Mouse (Mus musculus) MEL (cell line): Measurements from ENCODE around the gene E4f1. TPM values are rescaled to one million over a fixed set of nuclear protein-coding genes. Genes with fewer than 3 reads are reported as not detected.

ENCODE experiments used
- DNase-seq: peaks from one replicate; pipeline ENCODE4 v3.0.0; 2011; ENCODE audit warnings: low read depth, low spot score
- H3K27ac ChIP-seq: 2 replicates; pipeline ENCODE4 v1.5.1; 2012; ENCODE audit warnings: low read depth, mild to moderate bottlenecking, control low read depth, low read length, moderate library complexity; ENCODE audit not compliant: control insufficient read depth
- H3K27me3 ChIP-seq, 2 experiments: fragments of 150-350 bp in 1 of 2; sonication (generic) in 1 of 2; 2 replicates each; pipeline ENCODE4 v1.6.1; 2012; ENCODE audit warnings: low read length in 2 of 2, mild to moderate bottlenecking in 2 of 2, improper control_type of control experiment in 1 of 2, moderate library complexity in 1 of 2; ENCODE audit not compliant: insufficient read depth in 2 of 2, control insufficient read depth in 1 of 2
- H3K36me3 ChIP-seq, 2 experiments: 2 replicates each; pipeline ENCODE4 v1.6.1; 2012 to 2014; ENCODE audit warnings: low read length in 2 of 2, improper control_type of control experiment in 1 of 2, inconsistent platforms in 1 of 2, mild to moderate bottlenecking in 1 of 2; ENCODE audit not compliant: insufficient read depth in 2 of 2, control insufficient read depth in 1 of 2
- H3K4me1 ChIP-seq, 2 experiments: fragments of 150-350 bp in 1 of 2; sonication (generic) in 1 of 2; 2 replicates each; pipeline ENCODE4 v1.6.1; 2012; ENCODE audit warnings: low read length in 2 of 2, improper control_type of control experiment in 1 of 2, mild to moderate bottlenecking in 1 of 2; ENCODE audit not compliant: insufficient read depth in 2 of 2, control insufficient read depth in 1 of 2
- H3K4me3 ChIP-seq, 2 experiments: fragments of 150-350 bp in 1 of 2; sonication (generic) in 1 of 2; 2 replicates each; pipeline ENCODE4 v1.5.1; 2012; ENCODE audit warnings: low read depth in 2 of 2, low read length in 2 of 2, mild to moderate bottlenecking in 2 of 2, moderate library complexity in 2 of 2, control low read depth in 1 of 2, improper control_type of control experiment in 1 of 2; ENCODE audit not compliant: control insufficient read depth in 1 of 2, insufficient read depth in 1 of 2
- H3K79me2 ChIP-seq: 2 replicates; pipeline ENCODE4 v1.6.1; 2012; ENCODE audit warnings: mild to moderate bottlenecking, low read length, moderate library complexity; ENCODE audit not compliant: control insufficient read depth, poor library complexity, insufficient read depth
- H3K9ac ChIP-seq: 2 replicates; pipeline ENCODE4 v1.6.1; 2012; ENCODE audit warnings: low read depth, mild to moderate bottlenecking, control low read depth, low read length, moderate library complexity; ENCODE audit not compliant: control insufficient read depth, poor library complexity, severe bottlenecking
- H3K9me3 ChIP-seq: fragments of 150-350 bp; sonication (generic); replicated peaks from 2 replicates; pipeline ENCODE4 v1.6.1; 2012; ENCODE audit warnings: mild to moderate bottlenecking, low read length, improper control_type of control experiment, moderate library complexity; ENCODE audit not compliant: insufficient read depth
- CHD1 ChIP-seq: IDR thresholded peaks from 2 replicates; pipeline ENCODE4 v1.6.1; 2012; ENCODE audit warnings: low read depth, mild to moderate bottlenecking, inconsistent platforms, low read length, improper control_type of control experiment
- CHD2 ChIP-seq: IDR thresholded peaks from 2 replicates; pipeline ENCODE4 v1.6.1; 2011; ENCODE audit warnings: low read length, improper control_type of control experiment
- E2F4 ChIP-seq: IDR thresholded peaks from 2 replicates; pipeline ENCODE4 v1.6.1; 2011; ENCODE audit warnings: low read depth, low read length, improper control_type of control experiment, borderline replicate concordance
- GATA1 ChIP-seq: IDR thresholded peaks from 2 replicates; pipeline ENCODE4 v1.6.1; 2011; ENCODE audit warnings: low read depth, low read length, improper control_type of control experiment
- JUND ChIP-seq: IDR thresholded peaks from 2 replicates; pipeline ENCODE4 v1.6.1; 2011; ENCODE audit warnings: low read depth, mild to moderate bottlenecking, improper control_type of control experiment, low read length
- KAT2A ChIP-seq: conservative IDR thresholded peaks from 2 replicates; pipeline ENCODE4 v1.6.1; 2012; ENCODE audit warnings: low read depth, low read length, improper control_type of control experiment, inconsistent platforms
- MAX ChIP-seq: IDR thresholded peaks from 2 replicates; pipeline ENCODE4 v1.6.1; 2011; ENCODE audit warnings: low read length, improper control_type of control experiment
- MYC ChIP-seq: IDR thresholded peaks from 2 replicates; pipeline ENCODE4 v1.6.1; 2011; ENCODE audit warnings: low read depth, mild to moderate bottlenecking, low read length, improper control_type of control experiment, moderate library complexity
- NELFE ChIP-seq: IDR thresholded peaks from 2 replicates; pipeline ENCODE4 v1.6.1; 2011; ENCODE audit warnings: low read depth, low read length, improper control_type of control experiment
- NRF1 ChIP-seq: IDR thresholded peaks from 2 replicates; pipeline ENCODE4 v1.6.1; 2014; ENCODE audit warnings: low read depth, mild to moderate bottlenecking, inconsistent platforms, low read length, improper control_type of control experiment, moderate library complexity; ENCODE audit not compliant: poor library complexity, insufficient read depth, severe bottlenecking
- POLR2AphosphoS2 ChIP-seq: IDR thresholded peaks from 2 replicates; pipeline ENCODE4 v1.6.1; 2011; ENCODE audit warnings: low read length, improper control_type of control experiment
- POLR2AphosphoS5 ChIP-seq: IDR thresholded peaks from 2 replicates; pipeline ENCODE4 v1.6.1; 2012; ENCODE audit warnings: low read depth, borderline replicate concordance, mild to moderate bottlenecking, inconsistent platforms, low read length, moderate library complexity, mixed read lengths
- RAD21 ChIP-seq: IDR thresholded peaks from 2 replicates; pipeline ENCODE4 v1.6.1; 2011; ENCODE audit warnings: mild to moderate bottlenecking, low read depth, low read length, improper control_type of control experiment
- RCOR1 ChIP-seq: IDR thresholded peaks from 2 replicates; pipeline ENCODE4 v1.6.1; 2012; ENCODE audit warnings: low read depth, mild to moderate bottlenecking, inconsistent platforms, low read length, improper control_type of control experiment
- SMC3 ChIP-seq: IDR thresholded peaks from 2 replicates; pipeline ENCODE4 v1.6.1; 2011; ENCODE audit warnings: low read depth, low read length, improper control_type of control experiment
- TAL1 ChIP-seq: IDR thresholded peaks from 2 replicates; pipeline ENCODE4 v1.6.1; 2012; ENCODE audit warnings: mild to moderate bottlenecking, inconsistent platforms, low read length, moderate library complexity, mixed read lengths
- TCF12 ChIP-seq: IDR thresholded peaks from 2 replicates; pipeline ENCODE4 v1.6.1; 2014; ENCODE audit warnings: low read depth, mild to moderate bottlenecking, inconsistent platforms, low read length, improper control_type of control experiment, moderate library complexity
- UBTF ChIP-seq: IDR thresholded peaks from 2 replicates; pipeline ENCODE4 v1.6.1; 2012; ENCODE audit warnings: low read depth, mild to moderate bottlenecking, inconsistent platforms, low read length, improper control_type of control experiment, moderate library complexity, borderline replicate concordance; ENCODE audit not compliant: insufficient read depth
- USF1 ChIP-seq: IDR thresholded peaks from 2 replicates; pipeline ENCODE4 v1.6.1; 2014; ENCODE audit warnings: low read depth, mild to moderate bottlenecking, inconsistent platforms, low read length, improper control_type of control experiment, moderate library complexity
- USF2 ChIP-seq, 2 experiments: IDR thresholded peaks; 2 replicates each; pipeline ENCODE4 v1.6.1; 2011 to 2012; ENCODE audit warnings: improper control_type of control experiment in 2 of 2, low read length in 2 of 2, borderline replicate concordance in 1 of 2, inconsistent platforms in 1 of 2, low read depth in 1 of 2, mild to moderate bottlenecking in 1 of 2; ENCODE audit not compliant: insufficient read depth in 1 of 2
- ZC3H11A ChIP-seq: IDR thresholded peaks from 2 replicates; pipeline ENCODE4 v1.6.1; 2012; ENCODE audit warnings: low read depth, mild to moderate bottlenecking, inconsistent platforms, low read length, improper control_type of control experiment
- ZKSCAN1 ChIP-seq: IDR thresholded peaks from 2 replicates; pipeline ENCODE4 v1.6.1; 2012; ENCODE audit warnings: low read depth, mild to moderate bottlenecking, inconsistent platforms, low read length, improper control_type of control experiment, moderate library complexity
- ZMIZ1 ChIP-seq: IDR thresholded peaks from 2 replicates; pipeline ENCODE4 v1.6.1; 2012; ENCODE audit warnings: low read depth, mild to moderate bottlenecking, inconsistent platforms, low read length, improper control_type of control experiment, moderate library complexity
- ZNF384 ChIP-seq: IDR thresholded peaks from 2 replicates; pipeline ENCODE4 v1.6.1; 2012; ENCODE audit warnings: low read depth, mild to moderate bottlenecking, inconsistent platforms, low read length, improper control_type of control experiment
- polyA plus RNA-seq, 2 experiments: library from polyadenylated mRNA; stranded (reverse) in 1 of 2; unstranded in 1 of 2; fragments of >175 nt in 1 of 2; fragments of >200 nt in 1 of 2; gene quantifications; 2 replicates each; pipeline versions ENCODE4 v1.2.1 to v1.2.4; 2012; ENCODE audit warnings: low replicate concordance in 2 of 2, low read depth in 1 of 2; ENCODE audit not compliant: insufficient read length in 2 of 2, insufficient read depth in 1 of 2, missing spikeins in 1 of 2
- total RNA-seq: library from RNA; depleted of rRNA; stranded (reverse); fragments of 300-350 nt; gene quantifications from 2 replicates; pipeline ENCODE4 v1.2.3, GENCODE M21; 2012

Gene E4f1
- total and polyA plus RNA-seq, 3 experiments: 24.3 to 37.1 TPM; not detected in 1

- Histone ChIP-seq H3K79me2 (no peaks in the 10 kb centered on the region), H3K36me3 (no peaks in the 10 kb centered on the region; a peak in 1 of 4 replicates), H3K9me3 (no peaks in the 10 kb centered on the region), H3K27me3 (no peaks in the 10 kb centered on the region), H3K27ac (no peak overlapping the region), H3K4me3 (no peak overlapping the region), H3K9ac (no peak overlapping the region), H3K4me1 (no peaks in the 10 kb centered on the region)
- no peak for TF ChIP-seq MYC
- DNase-seq: no peak
These were observed 26.7 kb downstream of the E4f1 start for GRCm38 (mm10) chr17:24443409-24443808.

GRCm38 (mm10) chr17:24442632-24443155, 27.4 kb downstream of the E4f1 start, which contains the start of gene Dnase1l2:
Gene Dnase1l2 (minus strand): TSS chr17:24443105.
- Histone ChIP-seq H3K36me3 (no peaks in the 10 kb centered on the region; a peak in 1 of 4 replicates), H3K4me1 (no peaks in the 10 kb centered on the region), H3K27ac (no peak within 1 kb of the TSS), H3K79me2 (no peaks in the 10 kb centered on the region), H3K4me3 (no peak within 1 kb of the TSS), H3K27me3 (no peaks in the 10 kb centered on the region), H3K9ac (no peak within 1 kb of the TSS), H3K9me3 (no peaks in the 10 kb centered on the region)
- no peak for TF ChIP-seq GATA1
- no peak for TF ChIP-seq POLR2AphosphoS5
- no peak for TF ChIP-seq NELFE
- TF ChIP-seq CHD2: no peak
- TF ChIP-seq E2F4: no peak
- TF ChIP-seq JUND: no peak
- no peak for TF ChIP-seq POLR2AphosphoS2
- TF ChIP-seq TCF12: no peak
- no peak for TF ChIP-seq ZMIZ1
- no peak for TF ChIP-seq MYC
- TF ChIP-seq NRF1: no peak
- no peak for TF ChIP-seq MAX
- no peak for TF ChIP-seq SMC3
- TF ChIP-seq ZC3H11A: no peak
- DNase-seq: no peak

- no peaks in the 10 kb centered on the region; a peak in 1 of 4 replicates for H3K36me3 ChIP-seq
- H3K27me3 ChIP-seq: no peaks in the 10 kb centered on the region
- no peaks in the 10 kb centered on the region for H3K9me3 ChIP-seq
- H3K79me2 ChIP-seq: no peaks in the 10 kb centered on the region
- no peak overlapping the region for H3K27ac ChIP-seq
- TF ChIP-seq ZC3H11A (no peak), RAD21 (no peak), JUND (no peak), MAX (no peak), CHD1 (no peak), SMC3 (no peak), KAT2A (no peak), TAL1 (no peak), UBTF (no peak), RCOR1 (no peak), MYC (no peak), TCF12 (no peak), ZNF384 (no peak), USF1 (no peak), POLR2AphosphoS2 (no peak), ZKSCAN1 (no peak), USF2 (IDR thresholded peaks at IDR 0.05; ENCODE audit: borderline replicate concordance in 1 of 2, insufficient read depth in 1 of 2, low read depth in 1 of 2, low read length in 2 of 2) (no peak), NRF1 (no peak)
- no peak overlapping the region for H3K4me3 ChIP-seq
- H3K4me1 ChIP-seq: no peaks in the 10 kb centered on the region
- DNase-seq: no peak
- H3K9ac ChIP-seq: no peak overlapping the region
These were observed 28.0 kb downstream of the E4f1 start for GRCm38 (mm10) chr17:24442107-24442506.
